25 mouse cellular contexts compared by ENCODE assay signal in genomic region chr4:91289151-91289550, GRCm38 (mm10).
DNase-seq lines count a peak whose midpoint lies in the region; ATAC-seq and TF ChIP-seq lines count a peak whose summit lies in the region.
"Had no signal": no experiment of that assay in that cellular context is flagged by ENCODE, and none has a peak within 500 bp of the region (broad histone marks: within the 10 kb centered on the region; RNA-seq: fewer than 3 reads in every experiment).

No protein-coding gene starts in this region.

- DNase-seq in forebrain, embryonic 14.5 days (ENCODE audit: low spot score): no peak
- DNase-seq in hindbrain, postnatal 0 days (ENCODE audit: low spot score): peak; percentile 23
- no peak for DNase-seq in hindbrain, embryonic 14.5 days (ENCODE audit: low spot score)
- peak; percentile 8 for DNase-seq in embryonic facial prominence, embryonic 10.5 days (ENCODE audit: low spot score)
- DNase-seq in limb, embryonic 11.5 days (ENCODE audit: low spot score): peak; percentile 49
- no peak for DNase-seq in adrenal gland, adult 8-10 months
- DNase-seq: adrenal gland, postnatal 10 days; cerebellum, adult 8-10 months; gastrocnemius, postnatal 10 days; kidney, adult 2 months; kidney, postnatal 14 days; left cerebral cortex, postnatal 4 days; liver, postnatal 0 days; retina, postnatal 1 day; thymus, adult 18-20 months; thymus, postnatal 36 days had no signal

- 0 out of 2 replicates have a peak overlapping the region, but pooled peaks have one; percentile 37 for H3K27ac ChIP-seq in forebrain, embryonic 15.5 days (replicated peaks)
- H3K27ac ChIP-seq in forebrain, embryonic 14.5 days (ENCODE audit: low read depth, low read length): no peak overlapping the region
- H3K27ac ChIP-seq in hindbrain, postnatal 0 days: no peak overlapping the region
- H3K27ac ChIP-seq in hindbrain, embryonic 14.5 days: no peak overlapping the region
- no peak overlapping the region for H3K27ac ChIP-seq in embryonic facial prominence, embryonic 10.5 days (replicated peaks)
- H3K27ac ChIP-seq in limb, embryonic 11.5 days (replicated peaks; ENCODE audit: low read depth, low read length): no peak overlapping the region
- H3K27ac ChIP-seq: midbrain, embryonic 10.5 days; neural tube, embryonic 13.5 days had no signal

- no peak for TF ChIP-seq CTCF in hindbrain, postnatal 0 days (IDR thresholded peaks at IDR 0.05; ENCODE audit: low read depth)

- H3K4me1 ChIP-seq in forebrain, embryonic 15.5 days: peaks cover 42% of the 10 kb centered on the region
- peaks cover 16% of the 10 kb centered on the region for H3K4me1 ChIP-seq in forebrain, embryonic 14.5 days (ENCODE audit: control insufficient read depth, insufficient read depth, low read length)
- H3K4me1 ChIP-seq in hindbrain, postnatal 0 days (ENCODE audit: insufficient read depth, low read length): no peaks in the 10 kb centered on the region
- H3K4me1 ChIP-seq in hindbrain, embryonic 14.5 days (replicated peaks; ENCODE audit: control insufficient read depth, insufficient read depth, low read length): peaks cover 5% of the 10 kb centered on the region; the same call in 1 of the 2 replicates
- peaks cover 8% of the 10 kb centered on the region; the same call in 1 of the 2 replicates for H3K4me1 ChIP-seq in embryonic facial prominence, embryonic 10.5 days
- H3K4me1 ChIP-seq in limb, embryonic 11.5 days (ENCODE audit: control insufficient read depth, insufficient read depth, low read length): peaks cover 3% of the 10 kb centered on the region; the same call in 1 of the 2 replicates
- H3K4me1 ChIP-seq: midbrain, embryonic 10.5 days had no signal

- H3K27me3 ChIP-seq in forebrain, embryonic 15.5 days: no peaks in the 10 kb centered on the region
- no peaks in the 10 kb centered on the region for H3K27me3 ChIP-seq in forebrain, embryonic 14.5 days (replicated peaks; ENCODE audit: control insufficient read depth, insufficient read depth, low read length)
- no peaks in the 10 kb centered on the region for H3K27me3 ChIP-seq in hindbrain, postnatal 0 days (ENCODE audit: insufficient read depth, low read length)
- no peaks in the 10 kb centered on the region for H3K27me3 ChIP-seq in hindbrain, embryonic 14.5 days (ENCODE audit: control insufficient read depth, insufficient read depth, low read length)
- H3K27me3 ChIP-seq in embryonic facial prominence, embryonic 10.5 days (replicated peaks; ENCODE audit: low read depth, poor library complexity, severe bottlenecking): no peaks in the 10 kb centered on the region
- H3K27me3 ChIP-seq in limb, embryonic 11.5 days (ENCODE audit: control insufficient read depth, insufficient read depth, low read length): no peaks in the 10 kb centered on the region
- H3K27me3 ChIP-seq: neural tube, embryonic 13.5 days; Patski had no signal

- no peak overlapping the region for H3K9ac ChIP-seq in forebrain, embryonic 15.5 days (replicated peaks)
- H3K9ac ChIP-seq in forebrain, embryonic 14.5 days (ENCODE audit: low read length): no peak overlapping the region
- no peak overlapping the region for H3K9ac ChIP-seq in hindbrain, postnatal 0 days (replicated peaks; ENCODE audit: low read length)
- no peak overlapping the region for H3K9ac ChIP-seq in hindbrain, embryonic 14.5 days
- no peak overlapping the region for H3K9ac ChIP-seq in limb, embryonic 11.5 days (ENCODE audit: low read length)
- H3K9ac ChIP-seq: liver, postnatal 0 days; neural tube, embryonic 13.5 days had no signal

- H3K4me3 ChIP-seq in forebrain, embryonic 15.5 days: no peak overlapping the region
- H3K4me3 ChIP-seq in forebrain, embryonic 14.5 days (ENCODE audit: low read depth, low read length): no peak overlapping the region
- H3K4me3 ChIP-seq in hindbrain, postnatal 0 days (ENCODE audit: low read length): no peak overlapping the region
- no peak overlapping the region for H3K4me3 ChIP-seq in hindbrain, embryonic 14.5 days (replicated peaks; ENCODE audit: low read length)
- H3K4me3 ChIP-seq in embryonic facial prominence, embryonic 10.5 days: no peak overlapping the region
- no peak overlapping the region for H3K4me3 ChIP-seq in limb, embryonic 11.5 days (ENCODE audit: low read depth, low read length)
- H3K4me3 ChIP-seq: midbrain, embryonic 10.5 days; myocyte; neural tube, embryonic 13.5 days had no signal

- H3K36me3 ChIP-seq in forebrain, embryonic 15.5 days: no peaks in the 10 kb centered on the region
- no peaks in the 10 kb centered on the region for H3K36me3 ChIP-seq in forebrain, embryonic 14.5 days (ENCODE audit: control insufficient read depth, insufficient read depth, low read length)
- no peaks in the 10 kb centered on the region for H3K36me3 ChIP-seq in hindbrain, postnatal 0 days (ENCODE audit: insufficient read depth, low read length)
- no peaks in the 10 kb centered on the region for H3K36me3 ChIP-seq in hindbrain, embryonic 14.5 days (replicated peaks; ENCODE audit: control insufficient read depth, insufficient read depth)
- no peaks in the 10 kb centered on the region for H3K36me3 ChIP-seq in embryonic facial prominence, embryonic 10.5 days (replicated peaks)
- no peaks in the 10 kb centered on the region for H3K36me3 ChIP-seq in limb, embryonic 11.5 days (ENCODE audit: control insufficient read depth, insufficient read depth, low read length)
- H3K36me3 ChIP-seq: midbrain, embryonic 10.5 days; neural tube, embryonic 13.5 days had no signal

- H3K9me3 ChIP-seq in forebrain, embryonic 15.5 days: no peaks in the 10 kb centered on the region
- H3K9me3 ChIP-seq in forebrain, embryonic 14.5 days (replicated peaks; ENCODE audit: control insufficient read depth, low read length): no peaks in the 10 kb centered on the region
- no peaks in the 10 kb centered on the region for H3K9me3 ChIP-seq in hindbrain, postnatal 0 days (ENCODE audit: low read length)
- H3K9me3 ChIP-seq in hindbrain, embryonic 14.5 days (ENCODE audit: control insufficient read depth, low read length): no peaks in the 10 kb centered on the region
- no peaks in the 10 kb centered on the region for H3K9me3 ChIP-seq in embryonic facial prominence, embryonic 10.5 days
- H3K9me3 ChIP-seq in limb, embryonic 11.5 days (ENCODE audit: control insufficient read depth, low read length): no peaks in the 10 kb centered on the region
- H3K9me3 ChIP-seq: midbrain, embryonic 10.5 days; neural tube, embryonic 13.5 days had no signal

- ATAC-seq in forebrain, embryonic 15.5 days (replicated peaks): 0 out of 2 replicates have a peak, but pooled peaks have one; percentile 39
- ATAC-seq in forebrain, embryonic 14.5 days: no peak
- no peak for ATAC-seq in hindbrain, postnatal 0 days
- no peak for ATAC-seq in hindbrain, embryonic 14.5 days (ENCODE audit: low FRiP score)
- peak; percentile 72; the same call in 1 of the 2 replicates for ATAC-seq in limb, embryonic 11.5 days (ENCODE audit: insufficient number of reproducible peaks, low FRiP score, low TSS enrichment, low read depth)
- ATAC-seq in granulocyte monocyte progenitor cell, adult 5-6 weeks (replicated peaks; ENCODE audit: poor library complexity, severe bottlenecking): no peak
- ATAC-seq: inflammation-experienced regulatory T-cells, adult 6 months; liver, postnatal 0 days; lung, postnatal 0 days; midbrain, embryonic 16.5 days; Patski had no signal

- H3K4me2 ChIP-seq in forebrain, embryonic 15.5 days (replicated peaks): no peak overlapping the region
- H3K4me2 ChIP-seq in forebrain, embryonic 14.5 days (ENCODE audit: low read length): no peak overlapping the region
- no peak overlapping the region for H3K4me2 ChIP-seq in hindbrain, postnatal 0 days (ENCODE audit: low read depth, low read length)
- H3K4me2 ChIP-seq in hindbrain, embryonic 14.5 days (replicated peaks): no peak overlapping the region
- no peak overlapping the region for H3K4me2 ChIP-seq in limb, embryonic 11.5 days (ENCODE audit: low read depth, severe bottlenecking)
- H3K4me2 ChIP-seq: neural tube, embryonic 13.5 days had no signal

- WGBS in forebrain, embryonic 15.5 days: 96% methylated on average over 1 of the region's 1 CpGs
- WGBS in forebrain, embryonic 14.5 days: 88% methylated on average over 1 of the region's 1 CpGs
- WGBS in hindbrain, postnatal 0 days: 81% methylated on average over 1 of the region's 1 CpGs
- WGBS in hindbrain, embryonic 14.5 days: 83% methylated on average over 1 of the region's 1 CpGs
- WGBS in embryonic facial prominence, embryonic 10.5 days: 41% methylated on average over 1 of the region's 1 CpGs
- WGBS in limb, embryonic 11.5 days: 12% methylated on average over 1 of the region's 1 CpGs

Comparison
In these comparisons a context has a peak if more than half of its experiments do, and no peak if none do; other contexts are left out.
1. ATAC-seq: peak in forebrain, embryonic 15.5 days (single experiment) and limb, embryonic 11.5 days (single experiment); none in forebrain, embryonic 14.5 days (single experiment), hindbrain, postnatal 0 days (single experiment), hindbrain, embryonic 14.5 days (single experiment) and granulocyte monocyte progenitor cell, adult 5-6 weeks (single experiment).
2. DNase-seq: peak in hindbrain, postnatal 0 days (single experiment), embryonic facial prominence, embryonic 10.5 days (single experiment) and limb, embryonic 11.5 days (single experiment); none in forebrain, embryonic 14.5 days (single experiment), hindbrain, embryonic 14.5 days (single experiment) and adrenal gland, adult 8-10 months (single experiment).